Mouse (Mus musculus): ENCODE results near the gene Atp2b4.
"Not testable (repeated sequence)": the region's sequence is repeated elsewhere in the genome, so short reads cannot be mapped to it uniquely, and the experiment has no call there.

GRCm38 (mm10) chr1:133665713-133666112, 135.1 kb downstream of the Atp2b4 start:
- TF ChIP-seq CTCF (IDR thresholded peaks at IDR 0.05; ENCODE audit: control insufficient read depth, insufficient read depth, insufficient replicate concordance, low read depth, low read length); POLR2A (IDR thresholded peaks at IDR 0.05; ENCODE audit: control insufficient read depth, low read depth, low read length): not testable (repeated sequence)
